Mouse (Mus musculus): Measurements from ENCODE around the gene Tsc22d1. TPM values are rescaled to one million over a fixed set of nuclear protein-coding genes. Genes with fewer than 3 reads are reported as not detected.

Gene Tsc22d1
- total RNA-seq, 2 experiments from 2014 or later, result 389 to 414 TPM

GRCm38 (mm10) chr14:76442160-76442559 lies 27.4 kb downstream of the Tsc22d1 start:
- no peak for DNase-seq

- peak; percentile 58 to 65 for DNase-seq
Measured at GRCm38 (mm10) chr14:76448987-76449386, 34.2 kb downstream of the Tsc22d1 start.

- no peak for DNase-seq
Measured at GRCm38 (mm10) chr14:76451011-76451410, 36.2 kb downstream of the Tsc22d1 start.

GRCm38 (mm10) chr14:76452751-76453360 lies 38.1 kb downstream of the Tsc22d1 start:
- no peak for DNase-seq

GRCm38 (mm10) chr14:76454673-76455072 lies 39.9 kb downstream of the Tsc22d1 start:
- DNase-seq, result no peak

GRCm38 (mm10) chr14:76455159-76455558 lies 40.4 kb downstream of the Tsc22d1 start:
- no peak for DNase-seq

- no peak for DNase-seq
Measured at GRCm38 (mm10) chr14:76457696-76458095, 42.9 kb downstream of the Tsc22d1 start.

GRCm38 (mm10) chr14:76460181-76460580 lies 45.4 kb downstream of the Tsc22d1 start:
- DNase-seq, result no peak

- no peak for DNase-seq
Measured at GRCm38 (mm10) chr14:76461182-76461775, 46.5 kb downstream of the Tsc22d1 start.

GRCm38 (mm10) chr14:76463414-76464098 lies 48.8 kb downstream of the Tsc22d1 start:
- no peak for DNase-seq

GRCm38 (mm10) chr14:76464967-76465366 lies 50.2 kb downstream of the Tsc22d1 start:
- DNase-seq, result no peak

GRCm38 (mm10) chr14:76466641-76467323 lies 52.0 kb downstream of the Tsc22d1 start:
- peak; percentile 66 to 84 for DNase-seq

- DNase-seq, result no peak
Measured at GRCm38 (mm10) chr14:76467932-76468331, 53.2 kb downstream of the Tsc22d1 start.

GRCm38 (mm10) chr14:76471301-76471700 lies 56.5 kb downstream of the Tsc22d1 start:
- no peak for DNase-seq

- no peak for DNase-seq
Measured at GRCm38 (mm10) chr14:76472487-76472886, 57.7 kb downstream of the Tsc22d1 start.

- DNase-seq, result peak; percentile 53 to 76
Measured at GRCm38 (mm10) chr14:76473404-76473803, 58.6 kb downstream of the Tsc22d1 start.

GRCm38 (mm10) chr14:76474165-76474564 lies 59.4 kb downstream of the Tsc22d1 start:
- DNase-seq, result peak in 1 of 2 experiments; percentile 36

- no peak for DNase-seq
Measured at GRCm38 (mm10) chr14:76476770-76477169, 62.0 kb downstream of the Tsc22d1 start.

GRCm38 (mm10) chr14:76478076-76478475 lies 63.3 kb downstream of the Tsc22d1 start:
- no peak for DNase-seq

- no peak for DNase-seq
Measured at GRCm38 (mm10) chr14:76478616-76479015, 63.9 kb downstream of the Tsc22d1 start.

- peak; percentile 22 to 65 for DNase-seq
Measured at GRCm38 (mm10) chr14:76479867-76480266, 65.1 kb downstream of the Tsc22d1 start.

GRCm38 (mm10) chr14:76480507-76480906 lies 65.7 kb downstream of the Tsc22d1 start:
- DNase-seq, result no peak

GRCm38 (mm10) chr14:76483701-76484100 lies 68.9 kb downstream of the Tsc22d1 start:
- no peak for DNase-seq
